Mouse (Mus musculus) liver, embryonic 16.5 days (tissue): ENCODE measurements at regions not wholly inside any gene's neighbourhood (a gene's known extent, or its start where the extent isn't known, plus 50 kb on each side); places are given as distances from the start of the nearest gene placed in this dataset.
A peak's percentile ranks its signal among the peaks of the same experiment; 100 is the strongest.

Source experiments
- ATAC-seq: fragments of 200-750 bp; cut with Nextera tagmentation; 2 replicates; pipeline ENCODE4 v1.8.0; 2017; ENCODE audit warnings: low read depth, mild to moderate bottlenecking, moderate number of reproducible peaks, moderate library complexity
- H3K27ac ChIP-seq: fragments of 300-500 bp; sonication (generic); 2 replicates; pipeline ENCODE4 v1.5.1; 2014; ENCODE audit warnings: mild to moderate bottlenecking, low read length
- H3K27me3 ChIP-seq: fragments of 300-500 bp; sonication (generic); 2 replicates; pipeline ENCODE4 v1.6.1; 2014; ENCODE audit warnings: low read depth, low read length, mixed read lengths; ENCODE audit not compliant: control insufficient read depth, insufficient read depth
- H3K36me3 ChIP-seq: fragments of 300-500 bp; sonication (generic); 2 replicates; pipeline ENCODE4 v1.6.1; 2014; ENCODE audit warnings: mild to moderate bottlenecking; ENCODE audit not compliant: control insufficient read depth, insufficient read depth
- H3K4me1 ChIP-seq: fragments of 300-500 bp; sonication (generic); 2 replicates; pipeline ENCODE4 v1.6.1; 2014; ENCODE audit warnings: low read depth, low read length, mixed read lengths; ENCODE audit not compliant: control insufficient read depth
- H3K4me2 ChIP-seq: fragments of 300-500 bp; sonication (generic); 2 replicates; pipeline ENCODE4 v1.6.1; 2014; ENCODE audit warnings: low read depth, low read length, mixed read lengths
- H3K4me3 ChIP-seq: fragments of 300-500 bp; sonication (generic); 2 replicates; pipeline ENCODE4 v1.5.1; 2014; ENCODE audit warnings: low read depth, mild to moderate bottlenecking, low read length
- H3K9ac ChIP-seq: fragments of 300-500 bp; sonication (generic); 2 replicates; pipeline ENCODE4 v1.6.1; 2014; ENCODE audit warnings: low read depth, low read length
- H3K9me3 ChIP-seq: fragments of 300-500 bp; sonication (generic); replicated peaks from 2 replicates; pipeline ENCODE4 v1.6.1; 2016; ENCODE audit warnings: low read length; ENCODE audit not compliant: control insufficient read depth
- WGBS: fragments of 180-500 bp; shearing (Covaris S2); extraction: QIAGEN DNeasy Blood & Tissue Kit; methylation state at CpG from one replicate; pipeline ENCODE4 v1.1.7; 2014; ENCODE audit not compliant: insufficient replicate concordance; 5-methylcytosine and 5-hydroxymethylcytosine counted together

DNA sequence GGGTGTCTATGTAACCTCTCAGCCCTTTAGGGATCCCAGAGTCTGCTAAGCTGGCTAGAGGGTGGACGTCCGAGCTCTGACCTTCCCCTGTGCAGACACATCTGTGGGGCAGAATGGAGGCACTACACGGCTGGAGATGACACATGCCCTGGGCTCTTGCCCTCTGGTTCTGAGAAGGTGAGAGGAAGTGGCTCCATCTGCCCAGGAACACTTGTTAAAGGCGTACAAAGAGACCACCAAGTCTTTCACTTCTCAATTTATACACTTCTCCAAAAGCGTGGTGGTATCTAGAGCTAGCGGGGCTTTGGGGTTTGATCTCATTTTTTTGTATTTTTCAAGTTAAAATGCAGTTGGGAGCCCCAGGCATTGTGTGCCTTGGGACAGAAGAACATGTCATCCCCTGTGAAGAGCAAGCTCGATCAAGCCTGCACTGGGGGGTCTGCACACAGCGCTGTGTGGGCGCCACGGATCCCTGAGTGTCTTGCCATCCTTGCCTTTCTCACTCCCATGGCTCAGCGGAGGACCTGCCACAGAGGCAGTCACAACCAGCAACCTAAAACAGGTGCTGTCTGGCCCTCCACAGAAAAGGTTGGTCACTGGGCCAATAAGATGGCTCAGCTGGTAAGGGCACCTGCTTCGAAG lies 121.6 kb upstream of the Slc22a12 start:
- WGBS, result 54% methylated on average over 12 of the region's 12 CpGs
- no peak overlapping the region for H3K4me2 ChIP-seq
- H3K4me1 ChIP-seq, result peaks cover 19% of the 10 kb centered on the region
- H3K4me3 ChIP-seq, result no peak overlapping the region
- H3K9ac ChIP-seq, result no peak overlapping the region
- H3K9me3 ChIP-seq, result no peaks in the 10 kb centered on the region
- H3K27ac ChIP-seq, result no peak overlapping the region
- no peaks in the 10 kb centered on the region for H3K27me3 ChIP-seq
- no peaks in the 10 kb centered on the region for H3K36me3 ChIP-seq
- no peak for ATAC-seq

- H3K27ac ChIP-seq, result no peak overlapping the region
- H3K9me3 ChIP-seq, result no peaks in the 10 kb centered on the region
- H3K9ac ChIP-seq, result no peak overlapping the region
- no peak overlapping the region for H3K4me2 ChIP-seq
- H3K4me1 ChIP-seq, result peaks cover 19% of the 10 kb centered on the region
- no peaks in the 10 kb centered on the region for H3K36me3 ChIP-seq
- 2% methylated on average over 10 of the region's 10 CpGs for WGBS
- no peak for ATAC-seq
- no peaks in the 10 kb centered on the region for H3K27me3 ChIP-seq
- no peak overlapping the region for H3K4me3 ChIP-seq
These were observed 120.6 kb upstream of the Slc22a12 start for GRCm38 (mm10) chr19:6663391-6663790.

- Histone ChIP-seq H3K9ac (no peak overlapping the region), H3K27ac (no peak overlapping the region), H3K27me3 (no peaks in the 10 kb centered on the region), H3K4me1 (peaks cover 19% of the 10 kb centered on the region), H3K4me3 (no peak overlapping the region), H3K36me3 (no peaks in the 10 kb centered on the region), H3K4me2 (no peak overlapping the region), H3K9me3 (no peaks in the 10 kb centered on the region)
- WGBS, result 30% methylated on average over 4 of the region's 4 CpGs
- no peak for ATAC-seq
These were observed 119.6 kb upstream of the Slc22a12 start for GRCm38 (mm10) chr19:6662346-6662939.

DNA sequence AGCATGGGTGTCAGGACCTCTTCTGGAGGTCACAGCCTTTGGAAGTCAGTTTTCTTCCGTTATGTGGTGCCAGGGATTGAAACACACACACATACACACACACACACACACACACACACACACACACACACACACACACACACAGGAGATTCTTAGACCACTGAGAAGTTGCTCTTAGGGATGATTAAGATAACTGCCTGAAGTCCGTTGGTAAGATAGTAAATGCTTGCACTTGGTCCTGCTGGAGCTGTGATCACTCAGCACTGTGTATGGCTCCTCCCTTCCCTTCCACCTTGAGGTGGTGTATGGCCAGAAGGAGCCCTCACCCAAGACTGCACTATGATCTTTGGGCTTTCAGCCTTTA lies 118.7 kb upstream of the Slc22a12 start:
- Histone ChIP-seq H3K4me1 (peaks cover 19% of the 10 kb centered on the region), H3K27me3 (no peaks in the 10 kb centered on the region), H3K36me3 (no peaks in the 10 kb centered on the region), H3K9ac (no peak overlapping the region), H3K9me3 (no peaks in the 10 kb centered on the region), H3K27ac (no peak overlapping the region), H3K4me3 (no peak overlapping the region), H3K4me2 (no peak overlapping the region)
- WGBS, result 26% methylated on average over 2 of the region's 2 CpGs
- no peak for ATAC-seq

DNA sequence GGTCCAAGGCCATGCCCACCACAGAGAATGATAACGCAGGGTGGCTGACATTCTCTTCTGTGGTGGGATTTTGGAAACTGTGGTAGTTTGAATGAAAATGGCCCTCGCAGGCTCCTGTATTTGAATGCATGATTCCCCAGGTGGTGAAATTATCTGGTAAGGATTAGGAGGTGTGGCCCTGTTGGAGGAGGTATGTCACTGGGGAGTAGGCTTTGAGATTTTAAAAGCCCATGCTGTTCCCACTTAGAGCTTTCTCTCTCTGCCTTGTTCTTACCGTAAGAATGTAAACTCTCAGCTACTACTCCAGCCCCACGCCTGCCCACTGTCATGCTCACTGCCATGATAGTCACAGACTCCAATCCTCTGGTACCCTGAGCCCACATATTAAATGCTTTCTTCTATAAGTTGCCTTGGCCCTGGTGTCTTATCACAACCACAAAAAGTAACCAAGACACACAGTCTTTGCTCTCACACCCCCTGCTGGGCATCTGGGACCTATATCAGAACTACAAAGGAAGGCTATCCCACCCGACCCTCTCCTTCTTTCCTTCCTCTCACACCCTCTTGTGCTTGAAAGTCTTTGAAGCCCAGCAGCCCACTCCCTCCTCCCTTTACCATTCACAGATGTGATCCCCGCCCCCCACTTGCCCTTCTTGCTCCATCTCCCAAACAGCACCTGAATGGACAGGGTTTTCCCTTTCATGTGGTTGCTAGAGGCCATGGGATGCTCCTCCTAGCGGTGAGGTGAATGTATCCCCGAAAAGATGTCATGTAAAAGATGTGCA lies 118.1 kb upstream of the Slc22a12 start:
- Histone ChIP-seq H3K4me3 (no peak overlapping the region), H3K27me3 (no peaks in the 10 kb centered on the region), H3K4me1 (peaks cover 19% of the 10 kb centered on the region), H3K4me2 (peak overlapping the region; percentile 12; the same call in 1 of the 2 replicates), H3K9me3 (no peaks in the 10 kb centered on the region), H3K36me3 (no peaks in the 10 kb centered on the region), H3K9ac (no peak overlapping the region), H3K27ac (0 out of 2 replicates have a peak overlapping the region, but pooled peaks have one; percentile 30)
- no peak for ATAC-seq
- WGBS, result 30% methylated on average over 8 of the region's 8 CpGs

DNA sequence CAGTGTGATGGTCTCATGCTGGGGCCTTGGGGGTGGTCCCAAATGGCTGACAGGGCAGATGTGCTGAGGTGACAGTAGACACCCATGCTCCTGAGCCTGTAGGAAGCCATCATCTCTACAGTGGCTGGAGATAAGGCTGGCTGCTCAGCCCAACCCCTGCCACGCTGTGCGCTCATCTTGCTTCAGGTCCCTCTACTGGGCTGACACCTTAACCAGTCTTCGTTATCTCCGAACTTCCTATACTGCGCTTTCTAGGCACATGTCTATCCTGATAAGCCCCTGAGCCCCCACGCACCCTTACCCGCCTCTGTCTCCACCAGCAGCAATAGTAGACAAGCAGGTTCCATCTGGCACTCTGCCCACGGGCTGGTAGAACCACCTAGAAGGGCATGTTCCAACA lies 117.3 kb upstream of the Slc22a12 start:
- Histone ChIP-seq H3K27me3 (no peaks in the 10 kb centered on the region), H3K4me3 (no peak overlapping the region), H3K4me2 (peak overlapping the region; percentile 12; the same call in 1 of the 2 replicates), H3K9me3 (no peaks in the 10 kb centered on the region), H3K27ac (peak overlapping the region; percentile 30), H3K9ac (no peak overlapping the region), H3K36me3 (no peaks in the 10 kb centered on the region), H3K4me1 (peaks cover 19% of the 10 kb centered on the region)
- 30% methylated on average over 8 of the region's 8 CpGs for WGBS
- ATAC-seq, result peak; percentile 94

DNA sequence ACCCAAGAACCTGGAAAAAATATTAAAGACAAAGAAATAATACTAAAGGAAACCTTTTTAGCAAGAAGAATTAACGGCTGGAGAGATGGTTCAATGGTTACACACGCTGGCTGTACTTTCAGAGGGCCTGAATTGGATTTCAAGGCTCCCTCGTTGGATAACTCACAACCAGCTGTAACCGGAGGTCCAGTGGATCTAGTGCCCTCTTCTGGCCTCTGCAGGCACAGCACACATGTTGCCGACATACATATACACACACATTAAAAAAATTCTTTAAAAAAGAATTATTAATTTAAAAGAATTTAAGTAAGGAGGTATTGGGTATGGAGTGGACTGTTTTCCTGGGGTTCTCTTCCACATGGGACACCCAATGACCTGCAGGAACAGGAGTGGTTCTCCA lies 111.7 kb upstream of the Slc22a12 start:
- Histone ChIP-seq H3K27ac (no peak overlapping the region), H3K4me1 (peaks cover under 1% of the 10 kb centered on the region), H3K4me2 (no peak overlapping the region), H3K4me3 (no peak overlapping the region), H3K9ac (no peak overlapping the region), H3K9me3 (no peaks in the 10 kb centered on the region), H3K27me3 (no peaks in the 10 kb centered on the region), H3K36me3 (no peaks in the 10 kb centered on the region)
- WGBS, result 65% methylated on average over 5 of the region's 5 CpGs
- no peak for ATAC-seq

DNA sequence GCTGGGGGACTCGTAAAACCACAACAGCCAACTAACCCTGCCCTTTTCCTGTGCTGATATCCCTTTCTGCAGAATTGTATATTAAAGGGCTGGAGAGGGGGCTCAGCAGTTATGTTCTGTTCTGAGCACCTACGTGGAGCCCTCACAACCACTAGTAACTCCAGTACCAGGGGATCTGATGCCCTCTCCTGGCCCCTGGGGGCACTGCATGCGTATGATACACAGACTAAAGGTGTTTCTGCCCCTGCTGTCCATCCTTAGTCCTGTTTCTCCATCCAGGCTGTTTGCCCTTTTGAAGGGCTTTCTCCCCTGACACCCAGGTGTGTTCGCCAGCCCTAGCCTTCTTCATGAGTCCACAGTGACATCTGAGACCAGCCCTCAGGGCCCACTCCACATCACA lies 109.9 kb upstream of the Slc22a12 start:
- Histone ChIP-seq H3K27ac (no peak overlapping the region), H3K4me2 (no peak overlapping the region), H3K9me3 (no peaks in the 10 kb centered on the region), H3K36me3 (no peaks in the 10 kb centered on the region), H3K4me3 (no peak overlapping the region), H3K4me1 (no peaks in the 10 kb centered on the region), H3K27me3 (no peaks in the 10 kb centered on the region), H3K9ac (no peak overlapping the region)
- WGBS, result 42% methylated on average over 4 of the region's 4 CpGs
- no peak for ATAC-seq

GRCm38 (mm10) chr19:6651192-6651591 lies 108.4 kb upstream of the Slc22a12 start:
- Histone ChIP-seq H3K4me1 (no peaks in the 10 kb centered on the region), H3K27ac (no peak overlapping the region), H3K36me3 (no peaks in the 10 kb centered on the region), H3K4me2 (no peak overlapping the region), H3K27me3 (no peaks in the 10 kb centered on the region), H3K4me3 (no peak overlapping the region), H3K9me3 (peaks cover 4% of the 10 kb centered on the region; the same call in 1 of the 2 replicates), H3K9ac (no peak overlapping the region)
- 48% methylated on average over 5 of the region's 5 CpGs for WGBS
- ATAC-seq, result no peak
